Mouse (Mus musculus) heart, postnatal 0 days (tissue): Measurements from ENCODE around the gene Arl14.

Experiments
- CTCF ChIP-seq: IDR thresholded peaks from 2 replicates; pipeline ENCODE4 v1.5.1; 2016; ENCODE audit warnings: antibody characterized with exemption, control low read depth, low read depth
- EP300 ChIP-seq: IDR thresholded peaks from 2 replicates; pipeline ENCODE4 v1.6.1; 2016; ENCODE audit warnings: antibody characterized with exemption, low read depth

GRCm38 (mm10) chr3:69175229-69175628, 47.0 kb upstream of the Arl14 start:
- TF ChIP-seq EP300 = no peak
- no peak for TF ChIP-seq CTCF
